Mouse (Mus musculus) forebrain, postnatal 0 days (tissue): ENCODE results near the gene Rsad1. TPM values are rescaled to one million over a fixed set of nuclear protein-coding genes. Genes with fewer than 3 reads are reported as not detected.

ENCODE experiments used
- ATAC-seq: fragments of 200-750 bp; cut with Nextera tagmentation; 2 replicates; pipeline ENCODE4 v1.8.0; 2017; ENCODE audit warnings: mild to moderate bottlenecking, moderate library complexity
- DNase-seq: peaks from one replicate; pipeline ENCODE4 v3.0.0-alpha.2; 2015
- H3K27ac ChIP-seq: fragments of 300-500 bp; sonication (generic); 2 replicates; pipeline ENCODE4 v1.5.1; 2014; ENCODE audit warnings: low read depth, mild to moderate bottlenecking, antibody characterized with exemption, low read length, moderate library complexity, mixed read lengths
- H3K27me3 ChIP-seq: fragments of 300-500 bp; sonication (generic); 2 replicates; pipeline ENCODE4 v1.6.1; 2014; ENCODE audit warnings: mild to moderate bottlenecking, low read length, mixed read lengths; ENCODE audit not compliant: insufficient read depth
- H3K36me3 ChIP-seq: fragments of 300-500 bp; sonication (generic); 2 replicates; pipeline ENCODE4 v1.6.1; 2014; ENCODE audit warnings: mild to moderate bottlenecking, moderate library complexity; ENCODE audit not compliant: insufficient read depth
- H3K4me1 ChIP-seq: fragments of 300-500 bp; sonication (generic); 2 replicates; pipeline ENCODE4 v1.6.1; 2014; ENCODE audit warnings: antibody characterized with exemption; ENCODE audit not compliant: insufficient read depth
- H3K4me2 ChIP-seq: fragments of 300-500 bp; sonication (generic); 2 replicates; pipeline ENCODE4 v1.6.1; 2014; ENCODE audit warnings: low read depth, mild to moderate bottlenecking, moderate library complexity
- H3K4me3 ChIP-seq: fragments of 300-500 bp; sonication (generic); 2 replicates; pipeline ENCODE4 v1.5.1; 2014; ENCODE audit warnings: low read depth, low read length, mixed read lengths
- H3K9ac ChIP-seq: fragments of 300-500 bp; sonication (generic); 2 replicates; pipeline ENCODE4 v1.6.1; 2014; ENCODE audit warnings: mild to moderate bottlenecking
- H3K9me3 ChIP-seq: fragments of 300-500 bp; sonication (generic); 2 replicates; pipeline ENCODE4 v1.6.1; 2016; ENCODE audit warnings: low read length
- CTCF ChIP-seq: sonication (generic); IDR thresholded peaks from 2 replicates; pipeline ENCODE4 v1.5.1; 2016; ENCODE audit warnings: antibody characterized with exemption, control low read depth, low read depth
- WGBS: fragments of 180-500 bp; shearing (Covaris S2); extraction: QIAGEN DNeasy Blood & Tissue Kit; methylation state at CpG from one replicate; pipeline ENCODE4 v1.1.7; 2014; 5-methylcytosine and 5-hydroxymethylcytosine counted together
- polyA plus RNA-seq: library from polyadenylated mRNA; unstranded; fragments of >200 nt; fragmentation: Nextera tagmentation; extraction: Ambion mirVana; gene quantifications from 2 replicates; pipeline ENCODE4 v1.2.1, GENCODE M21; 2015
- total RNA-seq: library from RNA; depleted of rRNA; stranded (reverse); fragments of >200 nt; gene quantifications from 2 replicates; pipeline ENCODE4 v1.2.3, GENCODE M21; 2014

Rsad1 gene
- total and polyA plus RNA-seq, 2 experiments from 2014 or later, result 8.8 to 12.2 TPM

DNA sequence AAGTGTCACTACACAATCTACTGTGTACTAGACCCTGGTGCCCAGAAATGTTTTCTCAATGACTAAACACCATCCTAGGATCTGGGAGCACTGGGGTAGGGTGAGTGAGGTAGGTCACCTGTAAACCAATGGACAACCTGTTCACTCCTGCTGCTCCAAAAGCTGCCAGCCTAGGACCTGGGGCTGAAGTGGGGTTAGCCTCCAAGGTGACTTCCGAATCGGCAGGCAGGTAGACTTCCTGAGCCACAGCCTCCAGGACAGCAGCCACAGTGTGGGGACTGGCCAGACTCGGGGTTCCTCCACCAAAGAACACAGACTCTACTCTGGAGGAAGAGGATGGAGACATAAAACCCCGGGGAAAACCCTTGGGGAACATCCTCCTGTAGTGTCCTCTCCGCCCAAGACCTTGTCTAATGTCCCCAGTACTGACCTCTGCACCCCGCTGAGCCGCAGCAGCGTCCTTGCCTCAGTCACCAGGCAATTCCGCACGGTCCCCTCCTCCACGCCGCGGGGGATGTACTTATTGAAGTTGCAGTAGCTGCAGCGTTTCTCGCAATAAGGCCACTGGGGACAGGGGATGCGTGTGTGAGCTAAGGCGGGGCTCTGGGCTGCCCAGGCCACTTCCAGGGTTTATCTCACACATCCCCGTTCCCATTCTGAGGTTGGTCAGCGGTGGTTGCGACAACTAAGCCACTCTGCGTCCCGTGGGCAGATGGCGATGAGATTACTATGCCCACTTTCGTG is 842 bp downstream of the Rsad1 start:
- 14% methylated on average over 24 of the region's 24 CpGs for WGBS
- Histone ChIP-seq H3K4me1 (peaks cover 8% of the 10 kb centered on the region), H3K4me3 (peak overlapping the region; percentile 51), H3K9me3 (no peaks in the 10 kb centered on the region), H3K27ac (peak overlapping the region; percentile 85), H3K27me3 (no peaks in the 10 kb centered on the region), H3K4me2 (peak overlapping the region; percentile 94), H3K36me3 (no peaks in the 10 kb centered on the region), H3K9ac (peak overlapping the region; percentile 64)
- no peak for TF ChIP-seq CTCF
- DNase-seq, result no peak
- ATAC-seq, result peak; percentile 48

DNA sequence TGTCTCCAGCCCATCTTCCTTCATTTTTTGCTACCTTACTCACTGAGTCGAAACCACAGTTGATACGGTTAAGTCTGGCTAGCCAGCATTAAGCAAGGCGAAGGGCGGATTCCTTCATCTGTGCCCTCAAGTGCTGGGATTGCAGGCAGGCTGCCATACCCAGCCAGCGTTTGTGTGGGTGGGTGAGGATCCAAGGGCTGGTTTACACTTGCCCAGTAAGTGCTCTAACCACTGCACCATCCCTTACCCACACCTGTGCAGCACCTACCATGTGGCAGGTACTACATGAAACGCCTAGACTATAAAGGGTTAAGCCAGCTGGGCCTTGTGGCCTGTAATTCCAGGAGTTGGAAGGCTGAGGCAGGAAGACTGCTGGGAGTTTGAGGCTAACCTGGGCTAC is 1.8 kb downstream of the Rsad1 start:
- H3K4me3 ChIP-seq, result no peak overlapping the region
- H3K27ac ChIP-seq, result no peak overlapping the region
- WGBS, result 96% methylated on average over 6 of the region's 6 CpGs
- H3K4me1 ChIP-seq, result peaks cover 8% of the 10 kb centered on the region
- no peak overlapping the region for H3K9ac ChIP-seq
- peaks cover 4% of the 10 kb centered on the region; the same call in 1 of the 2 replicates for H3K36me3 ChIP-seq
- ATAC-seq (no peak), DNase-seq (no peak)
- H3K27me3 ChIP-seq, result no peaks in the 10 kb centered on the region
- H3K4me2 ChIP-seq, result no peak overlapping the region
- H3K9me3 ChIP-seq, result no peaks in the 10 kb centered on the region
- TF ChIP-seq CTCF, result no peak

GRCm38 (mm10) chr11:94546381-94546780 is 2.7 kb downstream of the Rsad1 start:
- peaks cover 4% of the 10 kb centered on the region; the same call in 1 of the 2 replicates for H3K36me3 ChIP-seq
- WGBS, result 98% methylated on average over 5 of the region's 5 CpGs
- no peak overlapping the region for H3K27ac ChIP-seq
- no peaks in the 10 kb centered on the region for H3K27me3 ChIP-seq
- H3K9ac ChIP-seq, result no peak overlapping the region
- no peak overlapping the region for H3K4me3 ChIP-seq
- DNase-seq (no peak), ATAC-seq (no peak)
- peaks cover 8% of the 10 kb centered on the region for H3K4me1 ChIP-seq
- TF ChIP-seq CTCF, result no peak
- H3K4me2 ChIP-seq, result no peak overlapping the region
- H3K9me3 ChIP-seq, result no peaks in the 10 kb centered on the region

- H3K27me3 ChIP-seq, result no peaks in the 10 kb centered on the region
- 49% methylated on average over 18 of the region's 18 CpGs for whole genome bisulfite sequencing
- peaks cover 9% of the 10 kb centered on the region; the same call in 1 of the 2 replicates for H3K36me3 ChIP-seq
- no peak overlapping the region for H3K9ac ChIP-seq
- no peak for DNase-seq
- H3K4me3 ChIP-seq, result no peak overlapping the region
- no peak for TF ChIP-seq CTCF
- H3K27ac ChIP-seq, result no peak overlapping the region
- no peaks in the 10 kb centered on the region for H3K9me3 ChIP-seq
- ATAC-seq, result no peak
- H3K4me1 ChIP-seq, result peaks cover 8% of the 10 kb centered on the region
- H3K4me2 ChIP-seq, result peak overlapping the region; percentile 10; the same call in 1 of the 2 replicates
Measured at GRCm38 (mm10) chr11:94544422-94544821, 4.6 kb downstream of the Rsad1 start.

DNA sequence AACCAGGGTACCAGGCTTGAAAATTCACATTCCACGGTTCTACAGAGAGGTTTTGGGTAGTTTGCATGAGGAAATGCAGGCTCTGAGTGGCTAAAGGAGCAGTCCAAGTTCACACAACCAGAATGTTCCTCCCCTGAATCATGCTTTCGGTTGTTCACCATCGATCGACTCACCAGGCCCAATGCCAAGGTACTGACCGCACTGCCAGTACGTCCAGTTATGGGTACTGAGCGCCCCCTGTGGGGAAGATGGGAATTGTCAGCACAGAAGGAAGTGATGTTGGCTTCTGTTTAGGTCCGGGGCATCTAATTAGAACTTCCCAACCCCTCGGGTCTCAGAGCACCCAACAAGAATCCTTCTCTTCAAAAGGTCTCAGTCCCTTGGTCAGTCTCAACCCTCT is 5.1 kb downstream of the Rsad1 start:
- TF ChIP-seq CTCF, result peak; percentile 84
- ATAC-seq, result no peak
- no peak overlapping the region for H3K9ac ChIP-seq
- 26% methylated on average over 9 of the region's 9 CpGs for WGBS
- no peaks in the 10 kb centered on the region for H3K27me3 ChIP-seq
- peaks cover 13% of the 10 kb centered on the region; the same call in 1 of the 2 replicates for H3K36me3 ChIP-seq
- peak; percentile 84 for DNase-seq
- peaks cover 8% of the 10 kb centered on the region for H3K4me1 ChIP-seq
- no peak overlapping the region for H3K4me3 ChIP-seq
- H3K27ac ChIP-seq, result no peak overlapping the region
- H3K9me3 ChIP-seq, result no peaks in the 10 kb centered on the region
- H3K4me2 ChIP-seq, result peak overlapping the region; percentile 10; the same call in 1 of the 2 replicates

GRCm38 (mm10) chr11:94543344-94543743 is 5.7 kb downstream of the Rsad1 start:
- no peak for TF ChIP-seq CTCF
- H3K27ac ChIP-seq, result no peak overlapping the region
- H3K27me3 ChIP-seq, result no peaks in the 10 kb centered on the region
- H3K9me3 ChIP-seq, result no peaks in the 10 kb centered on the region
- H3K4me1 ChIP-seq, result peaks cover 8% of the 10 kb centered on the region
- H3K4me3 ChIP-seq, result no peak overlapping the region
- peaks cover 14% of the 10 kb centered on the region; the same call in 1 of the 2 replicates for H3K36me3 ChIP-seq
- H3K9ac ChIP-seq, result no peak overlapping the region
- no peak for ATAC-seq
- WGBS, result 86% methylated on average over 12 of the region's 12 CpGs
- no peak overlapping the region for H3K4me2 ChIP-seq
- DNase-seq, result no peak

DNA sequence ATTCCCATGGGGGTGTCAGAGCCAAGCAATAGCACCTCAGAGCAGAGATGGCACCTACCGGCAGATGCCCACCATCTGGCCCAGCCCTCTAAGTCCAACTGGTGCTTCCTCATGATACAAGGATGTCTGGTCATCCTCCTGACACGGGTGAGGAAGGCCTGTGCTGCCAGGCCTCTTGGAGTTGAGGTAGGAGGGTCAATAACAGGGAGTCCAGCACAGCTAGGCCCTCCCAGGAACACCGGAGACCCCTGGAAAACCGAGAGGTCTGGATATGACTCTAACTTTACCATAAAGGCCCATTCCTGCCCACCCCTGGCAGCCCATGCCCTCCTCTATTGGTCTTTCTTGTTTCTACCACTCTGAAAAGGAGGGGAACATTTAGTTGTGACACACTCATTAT is 6.7 kb downstream of the Rsad1 start:
- Histone ChIP-seq H3K27ac (no peak overlapping the region), H3K4me3 (no peak overlapping the region), H3K36me3 (peaks cover 14% of the 10 kb centered on the region; the same call in 1 of the 2 replicates), H3K9ac (no peak overlapping the region), H3K4me2 (no peak overlapping the region), H3K9me3 (no peaks in the 10 kb centered on the region), H3K4me1 (peaks cover 3% of the 10 kb centered on the region; the same call in 1 of the 2 replicates), H3K27me3 (no peaks in the 10 kb centered on the region)
- WGBS, result 89% methylated on average over 4 of the region's 4 CpGs
- TF ChIP-seq CTCF, result no peak
- DNase-seq (no peak), ATAC-seq (no peak)
